Mouse (Mus musculus): ENCODE data around the gene Trpv2.

Gene Trpv2

DNA sequence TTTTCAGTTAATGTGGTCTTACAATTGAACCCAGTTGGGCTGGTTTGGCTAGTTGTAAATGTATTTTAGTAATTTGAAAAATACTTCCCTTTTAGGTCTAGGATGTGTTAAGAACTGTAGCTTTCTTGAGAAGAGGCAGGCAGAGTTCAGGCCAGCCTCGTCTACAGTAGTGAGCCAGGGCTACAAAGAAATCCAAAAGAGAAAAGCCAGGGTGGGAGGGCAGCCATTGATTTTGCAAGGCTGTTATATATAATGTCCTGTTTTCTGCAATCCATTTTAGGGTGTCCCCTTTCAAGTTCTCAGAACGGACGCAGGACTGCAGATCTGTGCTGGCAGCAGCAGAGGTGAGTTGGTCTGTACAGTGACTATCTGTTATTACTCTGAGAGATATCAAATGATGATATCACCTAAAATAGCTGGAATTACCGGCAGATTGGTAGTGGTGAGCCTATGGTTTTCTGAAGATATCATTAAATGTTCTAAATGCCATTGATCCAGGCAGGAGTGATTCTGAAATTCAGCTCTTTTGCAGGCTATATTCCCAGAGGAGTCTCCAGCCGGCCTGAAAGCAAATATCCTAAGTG, 29.9 kb downstream of the Trpv2 start:
- DNase-seq = no peak

DNA sequence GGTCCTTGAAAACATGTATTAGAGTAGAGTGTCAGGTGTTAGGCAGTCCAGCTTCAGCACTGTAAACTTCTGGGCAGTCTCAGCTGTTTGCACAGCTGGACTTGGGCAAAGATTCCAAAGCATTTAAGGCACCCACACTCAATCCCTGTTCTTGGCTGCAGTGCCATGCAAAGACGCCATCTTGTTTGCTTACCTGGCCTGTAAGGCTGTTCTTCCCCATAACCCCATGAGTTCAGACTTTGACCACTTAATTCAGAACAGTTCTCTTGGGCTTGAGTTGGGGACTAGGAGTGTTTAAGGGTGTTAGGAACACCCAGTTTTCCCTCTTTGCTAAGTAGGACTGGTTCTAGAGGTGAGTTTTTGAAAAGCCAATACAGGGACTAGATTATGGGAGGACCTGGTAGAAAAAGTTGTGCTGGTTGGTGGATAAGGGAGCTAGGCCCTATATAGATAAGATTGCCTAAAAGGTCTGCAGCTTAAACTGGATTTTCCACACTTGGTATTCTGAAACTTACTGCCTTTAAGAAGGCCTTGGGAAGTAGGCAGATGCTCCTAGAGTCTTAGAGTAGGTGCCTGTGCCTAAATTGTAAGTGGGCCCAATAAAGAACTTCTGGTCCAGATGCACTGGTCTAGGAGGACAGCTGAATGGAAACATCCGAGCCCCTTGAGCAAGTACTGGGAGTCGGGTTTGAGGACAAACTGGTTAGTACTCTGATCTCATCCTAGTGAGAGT, 30.8 kb downstream of the Trpv2 start:
- DNase-seq = no peak

DNA sequence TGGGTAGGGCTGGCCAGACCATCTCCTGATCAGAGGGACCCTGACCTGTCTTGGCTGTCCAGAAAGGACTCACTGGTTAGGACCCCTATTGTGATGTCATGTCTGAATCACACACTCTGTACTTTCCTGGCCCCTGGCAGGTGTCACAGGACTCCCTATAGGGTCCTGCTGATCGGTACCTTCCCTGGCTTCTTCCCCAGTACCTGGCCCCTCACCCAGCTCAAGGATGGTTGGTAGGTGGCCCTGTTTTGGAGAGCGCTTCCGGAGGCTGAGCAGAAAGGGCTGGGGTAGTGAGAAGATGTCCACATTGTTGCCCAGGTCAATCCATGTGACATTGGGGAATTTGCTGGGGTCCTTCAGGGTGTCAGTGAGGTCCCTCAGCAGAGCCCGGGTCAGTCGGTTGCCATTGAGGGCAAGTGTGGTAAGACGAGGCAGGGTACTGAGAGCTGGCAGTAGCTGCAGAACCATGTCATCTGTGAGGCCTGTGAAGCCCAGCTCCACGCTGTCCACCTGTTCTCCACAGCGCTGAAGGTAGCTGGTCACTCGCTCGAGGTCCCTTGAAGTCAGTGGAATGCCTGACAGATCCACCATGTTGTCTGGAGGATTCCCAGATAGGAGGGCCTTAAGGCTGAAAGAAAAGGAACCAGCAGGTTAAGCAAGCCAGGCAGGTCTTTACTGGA, 31.5 kb downstream of the Trpv2 start:
- no peak for DNase-seq

DNA sequence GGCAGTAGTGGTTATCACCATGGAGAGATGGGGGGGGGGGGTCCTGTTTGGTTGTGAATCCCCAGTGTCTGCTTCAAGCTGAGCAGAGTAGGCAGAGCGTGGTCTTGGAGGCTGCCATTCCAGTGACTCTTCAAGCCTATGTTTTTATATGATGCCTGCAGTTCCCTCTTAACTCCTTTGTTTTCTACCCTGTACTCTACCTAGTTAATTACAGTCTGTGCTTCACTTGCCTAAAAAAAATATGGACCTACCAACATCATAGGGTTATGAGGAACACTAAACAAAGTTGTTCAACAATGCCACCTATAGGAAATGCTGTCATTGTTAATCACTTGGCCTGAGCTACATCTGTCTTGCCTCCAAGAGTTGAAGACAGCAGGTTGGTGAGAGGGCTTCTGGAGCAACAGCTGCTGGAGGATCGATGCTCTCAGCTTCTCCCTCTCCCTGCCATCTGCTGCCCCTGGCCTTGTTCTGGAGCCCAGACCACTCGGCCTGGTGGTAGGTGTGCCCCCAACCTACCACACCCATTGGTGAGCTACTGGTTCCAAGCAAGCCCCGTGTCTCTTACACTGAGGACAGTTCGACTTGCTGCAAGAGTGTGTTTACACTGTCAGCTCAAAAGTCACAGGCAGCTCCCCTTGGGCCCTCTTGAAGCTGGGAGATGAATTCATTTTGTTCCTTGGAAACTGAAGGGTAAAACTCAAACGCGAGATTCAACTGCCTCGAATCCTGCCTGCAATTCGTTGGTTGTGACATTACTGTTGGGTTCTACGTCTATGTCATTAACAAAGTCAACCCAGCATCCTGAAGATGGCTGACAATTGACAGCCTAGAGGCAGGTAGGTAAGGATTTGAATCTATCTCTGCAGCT, 32.2 kb downstream of the Trpv2 start:
- no peak for DNase-seq

DNA sequence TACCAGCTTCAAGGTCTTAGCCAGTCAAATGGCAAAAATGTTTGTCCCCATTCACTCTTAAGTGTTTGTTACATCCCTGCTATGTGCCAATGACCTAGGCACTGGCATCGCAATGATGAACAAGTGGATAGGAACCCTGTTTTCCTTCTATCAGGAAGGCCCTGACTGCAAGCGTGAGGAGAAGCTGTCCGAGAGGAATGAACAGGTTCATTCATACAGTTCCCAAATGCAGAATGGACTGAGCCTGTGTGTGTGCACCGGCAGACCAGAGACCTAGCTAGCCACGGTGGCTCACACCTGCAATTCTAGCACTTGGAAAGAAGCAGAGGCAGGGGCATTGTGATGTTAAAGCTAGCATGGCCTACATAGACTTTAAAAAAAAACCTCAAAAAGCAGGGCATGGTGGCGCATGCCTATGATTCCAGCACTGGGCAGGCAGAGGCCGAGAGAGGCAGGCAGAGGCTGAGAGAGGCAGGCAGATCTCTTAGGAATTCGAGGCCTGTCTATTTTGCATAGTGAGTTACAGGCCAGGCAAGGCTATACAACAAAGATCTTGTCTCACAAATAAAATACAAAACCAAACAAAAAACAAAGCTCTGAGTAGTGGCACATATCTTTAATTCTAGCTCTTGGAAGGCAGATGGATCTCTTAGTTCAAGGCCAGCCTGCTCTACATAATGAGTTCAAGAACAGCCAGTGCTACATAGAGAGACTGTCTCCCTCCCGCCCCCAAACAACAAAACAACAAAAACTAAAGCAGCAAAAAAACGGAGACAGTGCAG, 33.1 kb downstream of the Trpv2 start:
- no peak for DNase-seq

DNA sequence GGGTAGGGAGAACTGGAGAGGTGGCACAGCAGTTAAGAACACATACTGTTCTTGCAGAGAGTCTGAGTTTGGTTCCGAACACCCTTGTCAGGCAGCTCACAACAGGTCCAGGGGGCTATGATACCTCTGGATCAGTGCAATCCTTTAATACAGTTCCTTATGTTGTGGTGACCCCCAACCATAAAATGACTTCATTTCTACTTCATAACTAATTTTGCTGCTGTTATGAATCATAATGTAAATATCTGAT, 33.6 kb downstream of the Trpv2 start:
- no peak for DNase-seq

DNA sequence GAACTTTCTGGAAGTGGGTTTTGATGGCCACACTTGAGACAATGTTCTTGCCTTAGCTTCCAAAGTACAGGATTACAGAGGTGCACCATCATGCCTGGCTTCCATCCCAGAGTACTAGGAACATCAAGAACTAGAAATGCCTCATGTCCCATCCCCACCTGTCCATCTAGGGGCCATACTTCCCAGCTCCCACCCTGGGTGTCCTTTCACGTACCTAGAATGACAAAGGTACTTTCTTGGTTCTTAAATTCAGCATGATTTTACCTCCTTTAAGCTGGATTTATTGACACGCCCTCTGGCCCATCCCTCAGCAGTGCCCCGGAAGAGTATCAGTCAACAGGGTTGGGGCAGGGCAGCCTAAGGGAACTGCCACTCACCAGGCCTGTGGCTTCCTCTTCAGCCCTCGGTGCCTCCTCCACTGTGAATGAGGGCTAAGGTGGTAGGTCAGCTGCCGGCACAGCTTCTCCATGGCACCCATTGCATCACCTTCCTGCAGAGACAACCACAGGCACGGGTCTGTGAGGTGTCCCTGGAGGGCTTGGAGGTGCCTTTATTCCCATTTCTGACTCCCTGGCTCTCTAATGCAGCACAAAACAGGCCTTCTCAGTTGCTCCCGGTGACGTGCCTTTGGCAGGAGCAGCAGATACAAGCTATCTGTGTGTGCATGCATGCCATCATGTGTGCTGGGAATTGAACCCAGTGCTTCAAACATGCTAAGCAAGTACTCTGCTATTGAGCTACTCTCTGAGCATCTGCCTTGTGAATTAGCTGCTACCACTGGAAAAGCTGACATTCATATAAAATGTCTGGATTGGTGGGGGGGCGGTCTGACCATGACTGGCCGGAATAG, 34.8 kb downstream of the Trpv2 start:
- DNase-seq = no peak

DNA sequence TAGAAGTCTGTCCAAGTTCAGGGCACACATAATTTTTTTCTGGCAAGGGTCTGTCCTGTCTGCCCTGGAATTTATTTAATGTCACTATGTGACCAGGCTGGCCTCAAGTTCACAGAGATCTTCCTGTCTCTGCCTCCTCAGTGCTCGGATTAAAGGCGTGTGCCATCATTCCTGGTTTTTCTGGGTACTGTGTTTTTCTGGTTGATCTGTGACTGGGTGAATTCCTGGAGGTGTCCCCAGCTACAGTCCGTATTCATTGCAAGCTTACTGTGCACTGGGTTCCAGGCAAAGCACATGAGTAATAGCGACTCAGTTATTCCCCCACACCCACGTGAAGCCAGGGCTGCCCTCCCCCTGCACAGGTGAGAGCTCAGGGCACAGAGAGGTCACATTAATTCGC, 36.0 kb downstream of the Trpv2 start:
- no peak for DNase-seq

DNA sequence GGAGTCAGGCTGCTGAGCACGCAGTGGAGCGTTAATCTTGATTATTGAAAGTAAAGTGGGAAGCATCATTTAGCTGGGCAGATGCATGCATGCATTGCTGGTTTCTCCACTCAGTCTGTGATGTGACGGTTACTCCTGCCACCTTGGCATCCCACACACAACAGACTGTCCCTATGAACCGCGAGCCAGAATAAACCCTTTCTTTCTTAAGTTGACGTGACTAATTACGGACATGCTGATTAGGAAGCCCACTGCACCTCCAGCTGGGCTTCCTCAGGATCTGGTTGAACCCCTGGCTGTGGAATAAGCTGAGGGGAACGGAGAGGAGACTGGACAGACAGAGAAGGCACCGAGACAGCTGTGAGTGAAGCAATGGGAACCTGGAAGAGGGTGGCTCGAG, 38.3 kb downstream of the Trpv2 start:
- DNase-seq = no peak

DNA sequence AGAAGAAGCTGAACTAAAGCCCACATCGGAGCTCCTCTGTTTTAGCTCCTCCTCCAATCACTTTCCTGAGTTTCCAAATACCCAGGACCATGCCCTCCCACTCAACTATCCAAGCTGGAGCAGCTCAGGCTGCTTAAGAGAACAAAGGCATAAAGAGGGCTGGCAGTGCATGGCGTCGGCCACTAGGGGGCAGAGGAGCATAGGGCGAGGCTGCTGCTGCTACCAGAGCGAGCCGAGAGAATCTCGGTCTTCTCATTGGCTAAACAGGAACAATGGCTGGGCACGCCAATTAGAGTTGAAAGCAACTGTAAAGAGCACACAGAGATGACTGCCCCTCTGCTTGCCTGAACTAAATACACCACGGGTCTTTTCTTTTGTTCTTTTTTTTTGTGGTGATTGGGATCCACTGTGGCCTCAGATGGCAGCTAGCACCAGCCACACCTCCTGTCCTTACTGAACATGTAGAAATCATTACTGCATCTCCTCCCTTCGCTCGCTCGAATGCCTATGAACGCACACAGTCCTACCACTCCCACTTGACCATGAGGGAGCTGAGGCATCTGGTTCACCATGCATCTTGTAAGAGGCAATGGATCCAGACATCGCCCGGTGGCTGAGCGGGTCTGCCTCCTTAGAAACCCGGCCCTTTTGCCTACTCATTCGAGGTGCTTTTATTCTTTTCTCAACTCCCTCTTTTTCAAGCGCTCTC, 39.5 kb downstream of the Trpv2 start:
- DNase-seq = peak; percentile 95

DNA sequence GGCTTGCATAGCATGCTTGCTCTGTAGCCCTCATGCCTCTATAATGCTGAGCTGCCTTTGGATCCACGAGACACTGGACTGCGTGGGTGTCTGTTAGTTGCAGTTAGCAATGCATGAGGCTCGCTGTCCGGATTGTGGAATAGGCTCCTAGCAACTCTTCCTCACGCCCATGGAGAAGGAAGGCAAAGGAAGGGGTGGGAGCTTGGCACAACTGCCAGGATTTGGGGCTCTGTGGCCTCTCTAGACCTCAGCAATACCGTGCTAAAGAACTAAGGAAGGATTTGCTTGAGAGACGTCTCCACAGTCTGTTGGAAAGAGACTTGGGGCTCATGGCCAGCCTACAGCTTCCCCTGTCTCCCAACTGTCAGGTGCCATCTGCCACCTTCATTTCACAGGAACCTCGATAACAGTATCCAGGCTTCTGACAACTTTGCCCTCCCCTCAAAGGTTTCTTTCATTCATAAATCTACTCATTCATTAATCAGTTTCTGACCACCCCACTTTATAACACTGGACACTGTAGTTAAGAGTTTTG, 40.7 kb downstream of the Trpv2 start:
- no peak for DNase-seq

DNA sequence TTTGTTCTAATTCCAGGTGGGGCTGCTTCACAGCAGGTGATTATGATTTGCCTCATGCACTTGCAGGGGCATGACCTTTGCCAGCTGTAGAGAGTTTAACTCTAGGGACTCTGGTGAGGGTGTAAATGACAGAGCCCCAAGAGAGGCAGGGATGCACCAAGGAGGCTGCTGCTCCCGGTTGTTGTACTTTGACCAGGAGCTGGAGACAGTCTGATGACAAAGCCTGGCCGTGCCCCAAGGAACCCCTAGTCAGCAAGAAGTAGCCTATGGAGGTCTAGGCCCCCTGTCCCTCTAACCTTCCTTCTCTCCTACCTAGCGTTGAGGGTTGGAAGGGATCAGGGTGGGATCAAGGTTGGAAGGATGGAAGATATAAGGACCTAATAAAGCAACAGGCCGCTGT, 41.2 kb downstream of the Trpv2 start:
- no peak for DNase-seq

DNA sequence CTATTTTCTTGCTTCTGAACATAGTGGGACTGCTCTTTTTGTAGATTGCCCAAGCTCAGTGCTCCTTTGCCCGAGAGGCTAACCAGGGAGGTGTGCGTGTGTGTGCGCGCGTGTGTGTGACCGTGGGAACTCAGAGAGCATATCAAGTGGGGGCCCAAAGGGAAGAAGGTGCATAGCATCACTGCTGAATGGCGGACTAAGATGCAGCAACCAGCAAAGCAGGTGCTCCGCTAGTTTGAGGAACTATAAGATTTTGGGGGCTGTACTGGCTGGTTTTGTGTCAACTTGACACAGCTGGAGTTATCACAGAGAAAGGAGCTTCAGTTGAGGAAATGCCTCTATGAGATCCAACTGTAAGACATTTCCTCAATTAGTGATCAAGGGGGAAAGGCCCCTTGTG, 46.8 kb downstream of the Trpv2 start:
- DNase-seq = no peak

DNA sequence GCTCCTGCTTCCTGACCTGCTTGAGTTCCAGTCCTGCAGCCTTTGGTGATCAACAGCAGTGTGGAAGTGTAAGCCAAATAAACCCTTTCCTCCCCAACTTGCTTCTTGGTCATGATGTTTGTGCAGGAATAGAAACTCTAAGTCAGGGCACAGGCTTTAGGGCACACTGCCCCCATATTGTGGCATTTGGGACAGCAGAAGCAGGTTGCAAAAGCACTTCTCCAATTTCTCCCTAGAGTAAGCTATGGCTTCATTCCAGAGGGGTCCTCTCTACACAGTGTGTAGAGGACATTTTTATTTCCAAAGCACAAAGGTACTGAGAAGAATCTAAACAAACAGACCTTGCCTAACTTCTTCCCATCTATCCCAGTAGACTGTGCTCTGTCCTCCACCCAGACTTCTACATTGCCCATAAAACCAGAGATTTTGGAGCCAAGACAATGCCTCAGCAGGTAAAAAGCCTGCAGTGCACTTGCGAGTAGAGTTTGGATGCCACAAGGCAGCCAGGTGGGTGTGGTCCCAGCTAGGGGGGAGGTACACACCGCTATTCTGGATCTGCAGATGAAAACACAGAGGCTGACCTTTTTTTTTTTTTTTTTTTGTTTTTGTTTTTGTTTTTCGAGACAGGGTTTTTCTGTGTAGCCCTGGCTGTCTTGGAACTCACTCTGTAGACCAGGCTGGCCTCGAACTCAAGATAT, 47.4 kb downstream of the Trpv2 start:
- no peak for DNase-seq

DNA sequence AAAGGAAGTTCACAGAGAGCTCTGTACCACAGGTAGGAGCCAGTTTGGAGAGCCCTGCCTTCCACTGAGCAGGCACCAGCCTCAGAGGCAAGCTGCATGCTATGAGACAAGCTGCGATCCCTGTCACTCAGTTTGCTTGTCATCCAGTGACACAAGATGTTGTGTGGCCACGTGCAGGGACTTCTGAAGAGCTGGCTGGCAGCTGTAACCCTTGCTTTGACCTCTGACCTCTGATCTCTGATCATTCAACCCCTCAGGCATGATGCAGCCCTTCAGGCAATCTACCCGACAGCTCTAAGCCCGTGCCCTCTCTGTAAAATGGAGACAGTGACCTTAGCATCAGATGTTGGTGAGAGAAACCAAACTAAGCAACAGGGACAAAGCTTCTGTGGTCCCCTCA, 48.6 kb downstream of the Trpv2 start:
- DNase-seq = no peak

DNA sequence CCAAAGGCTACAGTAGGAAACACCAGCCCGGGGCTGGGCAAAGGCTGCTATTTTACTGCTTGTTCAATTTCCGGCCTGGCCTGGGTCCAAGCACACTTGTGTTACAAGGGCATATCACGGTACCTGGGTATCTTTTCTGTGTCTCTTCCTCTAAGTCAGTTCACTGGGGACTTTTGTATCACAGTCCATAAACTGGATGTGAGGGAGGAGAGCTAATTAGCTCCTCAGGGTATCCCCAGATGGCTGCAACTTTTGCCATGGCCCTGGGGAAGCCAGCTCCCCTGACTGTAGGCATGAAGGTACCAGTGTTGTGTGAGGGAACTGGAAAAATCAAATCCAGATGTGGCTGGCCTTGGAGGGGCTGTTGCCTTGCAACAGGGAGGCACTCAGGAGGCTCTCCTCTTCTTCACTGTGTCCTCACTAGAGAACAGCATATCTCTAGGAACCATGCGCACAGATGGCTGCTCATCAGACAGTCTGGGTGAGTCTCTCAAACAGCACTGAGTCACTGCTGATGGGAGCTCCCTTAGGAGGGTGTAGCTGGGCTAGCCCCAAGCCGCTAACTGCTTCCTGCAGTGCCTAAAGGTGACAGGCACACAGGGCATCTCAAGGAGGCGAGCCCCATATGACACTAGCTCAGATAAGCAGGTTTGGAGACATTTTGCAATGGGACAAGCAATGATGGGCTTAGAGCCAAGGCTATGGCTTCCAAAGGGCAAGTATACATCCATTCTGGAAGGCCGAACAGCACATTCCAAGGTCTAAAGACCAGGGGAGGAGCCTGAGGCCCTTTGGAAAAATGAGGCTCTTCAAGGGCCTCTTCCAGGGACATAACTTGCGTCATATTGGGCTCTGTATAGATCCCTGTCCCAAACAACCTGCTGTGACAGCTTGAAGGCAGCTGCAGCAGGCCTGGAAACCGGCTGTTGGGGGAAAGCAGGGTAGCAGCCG, 50.3 kb downstream of the Trpv2 start:
- no peak for DNase-seq

DNA sequence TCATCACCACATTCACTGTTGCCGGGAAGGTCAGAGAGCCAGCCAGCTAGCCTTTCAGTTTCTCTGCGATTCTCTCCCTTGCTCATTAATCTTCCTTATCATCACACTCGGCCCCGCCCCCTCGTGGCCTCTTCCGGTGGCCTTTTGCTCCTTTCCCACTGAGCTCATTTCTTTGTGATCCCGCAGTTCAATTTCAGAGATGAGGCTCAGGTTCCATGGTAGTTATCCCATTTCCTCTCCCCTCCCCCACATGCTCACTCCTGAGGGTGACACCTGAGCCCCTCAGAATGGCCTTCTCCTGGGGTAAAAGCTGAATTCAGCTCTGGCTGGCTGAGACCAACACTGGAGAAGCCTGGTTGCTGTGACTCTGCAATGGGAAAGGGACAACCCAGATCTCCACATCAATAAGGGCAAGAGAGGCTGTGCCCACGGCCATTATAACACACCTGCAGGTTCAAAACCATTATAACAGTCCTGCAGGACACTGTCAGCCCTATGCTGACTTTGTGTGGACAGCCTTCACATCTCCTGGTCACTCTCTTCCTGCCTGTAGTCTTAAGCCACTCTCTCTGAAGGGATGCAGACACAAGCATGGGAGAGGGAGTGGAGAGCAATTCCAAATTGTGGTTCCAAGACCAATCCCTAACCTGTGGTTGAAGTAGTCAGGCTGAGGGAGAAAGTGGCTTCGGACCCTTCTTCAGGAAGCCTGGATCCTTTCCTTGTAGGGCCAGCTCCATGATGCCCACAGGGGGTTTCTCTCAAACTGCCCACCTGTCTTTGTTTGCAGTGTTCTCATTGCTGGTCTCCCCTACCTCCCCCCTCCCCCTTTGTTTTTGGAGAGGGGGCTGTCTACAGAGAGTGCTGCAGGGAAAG, 55.3 kb downstream of the Trpv2 start:
- peak; percentile 62 for DNase-seq

DNA sequence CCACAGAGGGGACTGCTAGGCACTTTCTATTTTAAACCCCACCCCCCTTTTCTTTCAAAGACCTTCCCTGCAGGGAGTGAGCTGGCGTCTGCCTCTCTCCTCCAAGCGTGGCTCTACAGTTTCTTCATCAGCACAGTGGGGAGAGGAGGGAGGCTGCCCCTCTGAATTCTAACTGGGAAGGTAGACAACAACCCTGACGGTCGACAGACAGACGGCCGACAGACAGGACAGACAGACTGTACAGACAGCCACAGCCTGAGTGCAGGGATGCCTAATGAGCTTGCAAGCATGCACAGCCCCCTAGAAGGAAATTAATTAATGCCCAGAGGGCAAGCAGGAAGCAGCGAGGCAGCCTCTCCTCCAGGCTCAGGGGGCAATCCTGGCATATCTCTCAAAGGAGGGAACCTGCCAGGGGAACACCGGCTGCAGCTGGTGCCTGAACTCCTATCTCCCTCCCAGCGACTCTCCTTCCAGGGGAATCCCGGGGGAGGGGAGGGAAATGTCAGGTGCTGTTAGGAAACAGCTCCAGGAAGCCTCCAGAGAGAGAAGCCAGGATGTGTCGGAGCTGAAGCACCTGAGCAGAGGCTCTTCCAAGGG, 56.0 kb downstream of the Trpv2 start:
- no peak for DNase-seq

Data from thymus, postnatal 4 days (tissue).